Mouse (Mus musculus): ENCODE data around the gene Pacsin2. TPM values are rescaled to one million over a fixed set of nuclear protein-coding genes. Genes with fewer than 3 reads are reported as not detected.
A peak's percentile ranks its signal among the peaks of the same experiment; 100 is the strongest.

Gene Pacsin2
- polyA plus RNA-seq, 1 experiment from 2014 or later: 42.5 TPM

- H3K27ac ChIP-seq (replicated peaks): peak overlapping the region; percentile 74
- no peak for DNase-seq (ENCODE audit: low spot score)
- H3K27me3 ChIP-seq (ENCODE audit: control insufficient read depth, insufficient read depth, low read length): no peaks in the 10 kb centered on the region
- H3K4me2 ChIP-seq (replicated peaks; ENCODE audit: low read depth): no peak overlapping the region
- WGBS: 83% methylated on average over 5 of the region's 5 CpGs
- H3K9ac ChIP-seq (ENCODE audit: low read length): no peak overlapping the region
- no peak for TF ChIP-seq EP300 (optimal IDR thresholded peaks at IDR 0.05)
- TF ChIP-seq CTCF (IDR thresholded peaks at IDR 0.05; ENCODE audit: low read depth): no peak
- H3K9me3 ChIP-seq (ENCODE audit: control insufficient read depth, low read length): no peaks in the 10 kb centered on the region
- peaks cover 15% of the 10 kb centered on the region; the same call in 1 of the 2 replicates for H3K4me1 ChIP-seq (replicated peaks; ENCODE audit: control insufficient read depth, insufficient read depth)
- H3K36me3 ChIP-seq (ENCODE audit: control insufficient read depth, insufficient read depth, low read length): no peaks in the 10 kb centered on the region
- H3K4me3 ChIP-seq (ENCODE audit: low read depth, low read length): no peak overlapping the region
- no peak for ATAC-seq (ENCODE audit: low FRiP score, low TSS enrichment)
These were observed 19.0 kb downstream of the Pacsin2 start for GRCm38 (mm10) chr15:83445383-83445782.

GRCm38 (mm10) chr15:83444425-83444824 is 20.0 kb downstream of the Pacsin2 start:
- DNase-seq (ENCODE audit: low spot score) (no peak), ATAC-seq (ENCODE audit: low FRiP score, low TSS enrichment) (0 out of 2 replicates have a peak, but pooled peaks have one; percentile 4)
- TF ChIP-seq EP300 (optimal IDR thresholded peaks at IDR 0.05): no peak
- TF ChIP-seq CTCF (IDR thresholded peaks at IDR 0.05; ENCODE audit: low read depth): no peak
- no peak overlapping the region for H3K9ac ChIP-seq (ENCODE audit: low read length)
- no peak overlapping the region for H3K4me2 ChIP-seq (replicated peaks; ENCODE audit: low read depth)
- no peak overlapping the region for H3K4me3 ChIP-seq (ENCODE audit: low read depth, low read length)
- H3K4me1 ChIP-seq (replicated peaks; ENCODE audit: control insufficient read depth, insufficient read depth): peaks cover 15% of the 10 kb centered on the region; the same call in 1 of the 2 replicates
- 55% methylated on average over 6 of the region's 6 CpGs for WGBS
- H3K27me3 ChIP-seq (ENCODE audit: control insufficient read depth, insufficient read depth, low read length): no peaks in the 10 kb centered on the region
- H3K9me3 ChIP-seq (ENCODE audit: control insufficient read depth, low read length): no peaks in the 10 kb centered on the region
- H3K36me3 ChIP-seq (ENCODE audit: control insufficient read depth, insufficient read depth, low read length): no peaks in the 10 kb centered on the region
- 0 out of 2 replicates have a peak overlapping the region, but pooled peaks have one; percentile 24 for H3K27ac ChIP-seq (replicated peaks)

- H3K4me2 ChIP-seq (replicated peaks; ENCODE audit: low read depth): no peak overlapping the region
- H3K9me3 ChIP-seq (ENCODE audit: control insufficient read depth, low read length): no peaks in the 10 kb centered on the region
- TF ChIP-seq CTCF (IDR thresholded peaks at IDR 0.05; ENCODE audit: low read depth): no peak
- TF ChIP-seq EP300 (optimal IDR thresholded peaks at IDR 0.05): no peak
- H3K36me3 ChIP-seq (ENCODE audit: control insufficient read depth, insufficient read depth, low read length): no peaks in the 10 kb centered on the region
- H3K27ac ChIP-seq (replicated peaks): no peak overlapping the region
- no peak for DNase-seq (ENCODE audit: low spot score)
- no peaks in the 10 kb centered on the region for H3K27me3 ChIP-seq (ENCODE audit: control insufficient read depth, insufficient read depth, low read length)
- H3K4me3 ChIP-seq (ENCODE audit: low read depth, low read length): no peak overlapping the region
- H3K4me1 ChIP-seq (replicated peaks; ENCODE audit: control insufficient read depth, insufficient read depth): peaks cover 8% of the 10 kb centered on the region; the same call in 1 of the 2 replicates
- 77% methylated on average over 4 of the region's 4 CpGs for WGBS
- no peak overlapping the region for H3K9ac ChIP-seq (ENCODE audit: low read length)
- no peak for ATAC-seq (ENCODE audit: low FRiP score, low TSS enrichment)
These were observed 21.8 kb downstream of the Pacsin2 start for GRCm38 (mm10) chr15:83442495-83443037.

GRCm38 (mm10) chr15:83440726-83441125 is 23.7 kb downstream of the Pacsin2 start:
- WGBS: 56% methylated on average over 5 of the region's 5 CpGs
- Histone ChIP-seq H3K9ac (ENCODE audit: low read length) (no peak overlapping the region), H3K36me3 (ENCODE audit: control insufficient read depth, insufficient read depth, low read length) (no peaks in the 10 kb centered on the region), H3K4me3 (ENCODE audit: low read depth, low read length) (no peak overlapping the region), H3K27me3 (ENCODE audit: control insufficient read depth, insufficient read depth, low read length) (no peaks in the 10 kb centered on the region), H3K4me1 (replicated peaks; ENCODE audit: control insufficient read depth, insufficient read depth) (peaks cover 3% of the 10 kb centered on the region; the same call in 1 of the 2 replicates), H3K4me2 (replicated peaks; ENCODE audit: low read depth) (no peak overlapping the region), H3K27ac (replicated peaks) (no peak overlapping the region), H3K9me3 (ENCODE audit: control insufficient read depth, low read length) (no peaks in the 10 kb centered on the region)
- no peak; the same call in 1 of the 2 replicates for ATAC-seq (ENCODE audit: low FRiP score, low TSS enrichment)
- TF ChIP-seq CTCF (IDR thresholded peaks at IDR 0.05; ENCODE audit: low read depth): no peak
- TF ChIP-seq EP300 (optimal IDR thresholded peaks at IDR 0.05): no peak
- no peak for DNase-seq (ENCODE audit: low spot score)

GRCm38 (mm10) chr15:83436541-83436940 is 27.9 kb downstream of the Pacsin2 start:
- no peak overlapping the region for H3K27ac ChIP-seq (replicated peaks)
- no peak for DNase-seq (ENCODE audit: low spot score)
- no peaks in the 10 kb centered on the region for H3K9me3 ChIP-seq (ENCODE audit: control insufficient read depth, low read length)
- H3K4me3 ChIP-seq (ENCODE audit: low read depth, low read length): no peak overlapping the region
- TF ChIP-seq EP300 (optimal IDR thresholded peaks at IDR 0.05): no peak
- 0 out of 2 replicates have a peak, but pooled peaks have one; percentile 1 for TF ChIP-seq CTCF (IDR thresholded peaks at IDR 0.05; ENCODE audit: low read depth)
- WGBS: 83% methylated on average over 9 of the region's 9 CpGs
- no peak overlapping the region for H3K9ac ChIP-seq (ENCODE audit: low read length)
- H3K27me3 ChIP-seq (ENCODE audit: control insufficient read depth, insufficient read depth, low read length): no peaks in the 10 kb centered on the region
- 0 out of 2 replicates have a peak, but pooled peaks cover 10% of the 10 kb centered on the region for H3K4me1 ChIP-seq (replicated peaks; ENCODE audit: control insufficient read depth, insufficient read depth)
- no peaks in the 10 kb centered on the region for H3K36me3 ChIP-seq (ENCODE audit: control insufficient read depth, insufficient read depth, low read length)
- no peak overlapping the region for H3K4me2 ChIP-seq (replicated peaks; ENCODE audit: low read depth)
- ATAC-seq (ENCODE audit: low FRiP score, low TSS enrichment): no peak

GRCm38 (mm10) chr15:83435324-83436090 is 28.9 kb downstream of the Pacsin2 start:
- DNase-seq (ENCODE audit: low spot score) (no peak), ATAC-seq (ENCODE audit: low FRiP score, low TSS enrichment) (no peak)
- H3K27ac ChIP-seq (replicated peaks): peak overlapping the region; percentile 9; the same call in 1 of the 2 replicates
- no peak overlapping the region for H3K4me2 ChIP-seq (replicated peaks; ENCODE audit: low read depth)
- WGBS: 82% methylated on average over 8 of the region's 8 CpGs
- H3K36me3 ChIP-seq (ENCODE audit: control insufficient read depth, insufficient read depth, low read length): no peaks in the 10 kb centered on the region
- no peaks in the 10 kb centered on the region for H3K27me3 ChIP-seq (ENCODE audit: control insufficient read depth, insufficient read depth, low read length)
- H3K9ac ChIP-seq (ENCODE audit: low read length): no peak overlapping the region
- no peak for TF ChIP-seq CTCF (IDR thresholded peaks at IDR 0.05; ENCODE audit: low read depth)
- no peak for TF ChIP-seq EP300 (optimal IDR thresholded peaks at IDR 0.05)
- H3K4me1 ChIP-seq (replicated peaks; ENCODE audit: control insufficient read depth, insufficient read depth): 0 out of 2 replicates have a peak, but pooled peaks cover 6% of the 10 kb centered on the region
- H3K9me3 ChIP-seq (ENCODE audit: control insufficient read depth, low read length): no peaks in the 10 kb centered on the region
- no peak overlapping the region for H3K4me3 ChIP-seq (ENCODE audit: low read depth, low read length)
